ENCODE assay signal across 25 mouse cellular contexts in genomic region chr9:45015841-45016240, GRCm38 (mm10). TPM values are rescaled to one million over a fixed set of nuclear protein-coding genes. Genes with fewer than 3 reads are reported as not detected.
"Had no signal": no experiment of that assay in that cellular context is flagged by ENCODE, and none has a peak within 500 bp of the region (broad histone marks: within the 10 kb centered on the region; RNA-seq: fewer than 3 reads in every experiment).

No protein-coding gene starts in this region.

- H3K36me3 ChIP-seq: limb, embryonic 12.5 days; limb, embryonic 15.5 days; midbrain, embryonic 12.5 days; midbrain, embryonic 15.5 days; neural tube, embryonic 13.5 days; stomach, embryonic 15.5 days had no signal

- H3K4me2 ChIP-seq: limb, embryonic 12.5 days; limb, embryonic 15.5 days; liver, embryonic 11.5 days; lung, embryonic 14.5 days; midbrain, embryonic 12.5 days; midbrain, embryonic 15.5 days; neural tube, embryonic 13.5 days; stomach, embryonic 15.5 days had no signal

- H3K9me3 ChIP-seq: limb, embryonic 12.5 days; limb, embryonic 15.5 days; midbrain, embryonic 12.5 days; midbrain, embryonic 15.5 days; neural tube, embryonic 13.5 days; stomach, embryonic 15.5 days had no signal

- H3K4me1 ChIP-seq: limb, embryonic 12.5 days; limb, embryonic 15.5 days; midbrain, embryonic 12.5 days; midbrain, embryonic 15.5 days; neural tube, embryonic 13.5 days; stomach, embryonic 15.5 days had no signal

- H3K27ac ChIP-seq: kidney, postnatal 0 days; layer of hippocampus, adult 2 months; limb, embryonic 12.5 days; limb, embryonic 15.5 days; liver, embryonic 14.5 days; macrophage; midbrain, embryonic 12.5 days; midbrain, embryonic 15.5 days; neural tube, embryonic 13.5 days; stomach, embryonic 15.5 days had no signal

- ATAC-seq: liver, postnatal 0 days; lung, postnatal 0 days; midbrain, embryonic 15.5 days had no signal

- H3K4me3 ChIP-seq: layer of hippocampus, adult 2 months; limb, embryonic 12.5 days; limb, embryonic 15.5 days; midbrain, embryonic 12.5 days; midbrain, embryonic 15.5 days; neural tube, embryonic 13.5 days; stomach, embryonic 15.5 days had no signal

- H3K9ac ChIP-seq: limb, embryonic 12.5 days; limb, embryonic 15.5 days; liver, embryonic 14.5 days; liver, postnatal 0 days; lung, embryonic 14.5 days; midbrain, embryonic 12.5 days; midbrain, embryonic 15.5 days; neural tube, embryonic 13.5 days; stomach, embryonic 15.5 days had no signal

- H3K27me3 ChIP-seq: midbrain, embryonic 12.5 days; midbrain, embryonic 15.5 days; neural tube, embryonic 13.5 days; stomach, embryonic 15.5 days had no signal

- DNase-seq: kidney, adult 11 months; kidney, adult 9 months; kidney, postnatal 25 days; layer of hippocampus, adult 9-11 months; left cerebral cortex, postnatal 4 days; liver, postnatal 0 days; lung, embryonic 14.5 days; retina, postnatal 1 day; right cerebral cortex, postnatal 25 days; spleen, adult 18-20 months had no signal

RNA-seq across cellular contexts. Expression of gene Cd3e, which starts 6.4 kb away (rescaled TPM):
- total RNA-seq: layer of hippocampus, adult 2 months; layer of hippocampus, postnatal 25 days; left cerebral cortex, adult 18-20 months; left cerebral cortex, postnatal 14 days; left cerebral cortex, postnatal 4 days had no signal
- polyA plus RNA-seq: liver, embryonic 11.5 days; liver, embryonic 14.5 days; liver, postnatal 0 days; lung, embryonic 14.5 days; macrophage; midbrain, embryonic 12.5 days had no signal

RNA-seq across cellular contexts. Expression of gene Mpzl2, which starts 23.8 kb away (rescaled TPM):
- polyA plus RNA-seq: macrophage had no signal

RNA-seq across cellular contexts. Expression of gene Cd3d, which starts 34.3 kb away (rescaled TPM):
- total RNA-seq: layer of hippocampus, adult 2 months; layer of hippocampus, postnatal 25 days; left cerebral cortex, adult 18-20 months; left cerebral cortex, postnatal 14 days; left cerebral cortex, postnatal 4 days had no signal
- polyA plus RNA-seq: limb, embryonic 12.5 days; liver, embryonic 11.5 days; lung, embryonic 14.5 days; midbrain, embryonic 12.5 days; midbrain, embryonic 15.5 days; neural tube, embryonic 13.5 days had no signal

RNA-seq across cellular contexts. Expression of gene Cd3g, which starts 35.6 kb away (rescaled TPM):
- total RNA-seq: layer of hippocampus, adult 2 months; layer of hippocampus, postnatal 25 days; left cerebral cortex, adult 18-20 months; left cerebral cortex, postnatal 14 days; left cerebral cortex, postnatal 4 days had no signal
- polyA plus RNA-seq: kidney, postnatal 0 days; midbrain, embryonic 12.5 days; midbrain, embryonic 15.5 days; neural tube, embryonic 13.5 days had no signal
